Mouse (Mus musculus): Measurements from ENCODE around the gene Btbd1. TPM values are rescaled to one million over a fixed set of nuclear protein-coding genes. Genes with fewer than 3 reads are reported as not detected.
"Not testable (repeated sequence)": the region's sequence is repeated elsewhere in the genome, so short reads cannot be mapped to it uniquely, and the experiment has no call there.

Btbd1 gene
- polyA plus RNA-seq, 1 experiment from 2014 or later: 96.6 TPM

GRCm38 (mm10) chr7:81847777-81848176, 18.5 kb upstream of the Btbd1 start:
- no peak for ATAC-seq (ENCODE audit: low FRiP score)

GRCm38 (mm10) chr7:81847010-81847409, 17.8 kb upstream of the Btbd1 start:
- Histone ChIP-seq H3K27ac (replicated peaks) (no peak overlapping the region), H3K36me3 (no peaks in the 10 kb centered on the region), H3K4me3 (replicated peaks) (no peak overlapping the region), H3K9me3 (replicated peaks) (no peaks in the 10 kb centered on the region), H3K4me2 (no peak overlapping the region), H3K9ac (replicated peaks) (no peak overlapping the region), H3K27me3 (replicated peaks) (no peaks in the 10 kb centered on the region), H3K4me1 (no peaks in the 10 kb centered on the region)
- no peak for ATAC-seq (ENCODE audit: low FRiP score)
- 44% methylated on average over 8 of the region's 8 CpGs for WGBS

More at GRCm38 (mm10) chr7:81847777-81848176, 18.5 kb upstream of the Btbd1 start:
- Histone ChIP-seq H3K9me3 (replicated peaks) (no peaks in the 10 kb centered on the region), H3K9ac (replicated peaks) (no peak overlapping the region), H3K4me3 (replicated peaks) (no peak overlapping the region), H3K27me3 (replicated peaks) (no peaks in the 10 kb centered on the region), H3K4me1 (no peaks in the 10 kb centered on the region), H3K36me3 (no peaks in the 10 kb centered on the region), H3K27ac (replicated peaks) (no peak overlapping the region), H3K4me2 (no peak overlapping the region)
- 29% methylated on average over 4 of the region's 4 CpGs for WGBS

GRCm38 (mm10) chr7:81846008-81846407, 16.8 kb upstream of the Btbd1 start:
- WGBS: 80% methylated on average over 8 of the region's 8 CpGs
- H3K4me3 ChIP-seq (replicated peaks): no peak overlapping the region

GRCm38 (mm10) chr7:81845313-81845712, 16.1 kb upstream of the Btbd1 start:
- Histone ChIP-seq H3K4me1 (no peaks in the 10 kb centered on the region), H3K4me2 (no peak overlapping the region), H3K4me3 (replicated peaks) (no peak overlapping the region), H3K36me3 (no peaks in the 10 kb centered on the region), H3K27ac (replicated peaks) (no peak overlapping the region), H3K9ac (replicated peaks) (no peak overlapping the region), H3K9me3 (replicated peaks) (no peaks in the 10 kb centered on the region), H3K27me3 (replicated peaks) (no peaks in the 10 kb centered on the region)
- ATAC-seq (ENCODE audit: low FRiP score): no peak
- WGBS: 80% methylated on average over 3 of the region's 3 CpGs

More at GRCm38 (mm10) chr7:81846008-81846407, 16.8 kb upstream of the Btbd1 start:
- no peak overlapping the region for H3K27ac ChIP-seq (replicated peaks)
- H3K4me1 ChIP-seq: no peaks in the 10 kb centered on the region
- no peak for ATAC-seq (ENCODE audit: low FRiP score)
- no peaks in the 10 kb centered on the region for H3K9me3 ChIP-seq (replicated peaks)
- no peak overlapping the region for H3K4me2 ChIP-seq
- H3K9ac ChIP-seq (replicated peaks): no peak overlapping the region
- no peaks in the 10 kb centered on the region for H3K27me3 ChIP-seq (replicated peaks)
- H3K36me3 ChIP-seq: no peaks in the 10 kb centered on the region

GRCm38 (mm10) chr7:81844801-81845200, 15.6 kb upstream of the Btbd1 start:
- Histone ChIP-seq H3K4me1 (no peaks in the 10 kb centered on the region), H3K27ac (replicated peaks) (no peak overlapping the region), H3K4me2 (no peak overlapping the region), H3K36me3 (no peaks in the 10 kb centered on the region), H3K4me3 (replicated peaks) (no peak overlapping the region), H3K27me3 (replicated peaks) (no peaks in the 10 kb centered on the region), H3K9me3 (replicated peaks) (no peaks in the 10 kb centered on the region), H3K9ac (replicated peaks) (no peak overlapping the region)
- 89% methylated on average over 11 of the region's 11 CpGs for WGBS
- ATAC-seq (ENCODE audit: low FRiP score): no peak

GRCm38 (mm10) chr7:81843903-81844302, 14.7 kb upstream of the Btbd1 start:
- H3K9me3 ChIP-seq (replicated peaks): no peaks in the 10 kb centered on the region
- H3K4me2 ChIP-seq: no peak overlapping the region
- H3K9ac ChIP-seq (replicated peaks): no peak overlapping the region
- no peaks in the 10 kb centered on the region for H3K4me1 ChIP-seq
- no peak for ATAC-seq (ENCODE audit: low FRiP score)
- H3K36me3 ChIP-seq: no peaks in the 10 kb centered on the region
- H3K27me3 ChIP-seq (replicated peaks): no peaks in the 10 kb centered on the region
- WGBS: 78% methylated on average over 8 of the region's 8 CpGs
- H3K27ac ChIP-seq (replicated peaks): no peak overlapping the region
- H3K4me3 ChIP-seq (replicated peaks): no peak overlapping the region

GRCm38 (mm10) chr7:81842998-81843397, 13.8 kb upstream of the Btbd1 start:
- Histone ChIP-seq H3K4me2 (no peak overlapping the region), H3K9ac (replicated peaks) (no peak overlapping the region), H3K4me1 (no peaks in the 10 kb centered on the region), H3K9me3 (replicated peaks) (no peaks in the 10 kb centered on the region), H3K27me3 (replicated peaks) (no peaks in the 10 kb centered on the region), H3K27ac (replicated peaks) (no peak overlapping the region), H3K4me3 (replicated peaks) (no peak overlapping the region), H3K36me3 (no peaks in the 10 kb centered on the region)
- ATAC-seq (ENCODE audit: low FRiP score): no peak
- WGBS: 85% methylated on average over 1 of the region's 1 CpGs

GRCm38 (mm10) chr7:81842141-81842540, 12.9 kb upstream of the Btbd1 start:
- whole genome bisulfite sequencing: 95% methylated on average over 7 of the region's 7 CpGs
- H3K9ac ChIP-seq (replicated peaks): no peak overlapping the region
- ATAC-seq (ENCODE audit: low FRiP score): no peak
- H3K27ac ChIP-seq (replicated peaks): no peak overlapping the region
- H3K4me2 ChIP-seq: no peak overlapping the region
- H3K36me3 ChIP-seq: no peaks in the 10 kb centered on the region
- H3K4me3 ChIP-seq (replicated peaks): no peak overlapping the region
- H3K9me3 ChIP-seq (replicated peaks): no peaks in the 10 kb centered on the region
- no peaks in the 10 kb centered on the region for H3K27me3 ChIP-seq (replicated peaks)
- H3K4me1 ChIP-seq: no peaks in the 10 kb centered on the region

- whole genome bisulfite sequencing: 93% methylated on average over 6 of the region's 6 CpGs
- no peak for ATAC-seq (ENCODE audit: low FRiP score)
- Histone ChIP-seq H3K36me3 (no peaks in the 10 kb centered on the region), H3K4me3 (replicated peaks) (no peak overlapping the region), H3K9ac (replicated peaks) (no peak overlapping the region), H3K4me1 (no peaks in the 10 kb centered on the region), H3K27ac (replicated peaks) (no peak overlapping the region), H3K9me3 (replicated peaks) (no peaks in the 10 kb centered on the region), H3K4me2 (no peak overlapping the region), H3K27me3 (replicated peaks) (no peaks in the 10 kb centered on the region)
Measured at GRCm38 (mm10) chr7:81841439-81841838, 12.2 kb upstream of the Btbd1 start.

- Histone ChIP-seq H3K27ac (replicated peaks) (peak overlapping the region; percentile 48; the same call in 1 of the 2 replicates), H3K4me2 (no peak overlapping the region), H3K4me1 (no peaks in the 10 kb centered on the region), H3K9ac (replicated peaks) (no peak overlapping the region), H3K27me3 (replicated peaks) (no peaks in the 10 kb centered on the region), H3K4me3 (replicated peaks) (no peak overlapping the region), H3K9me3 (replicated peaks) (no peaks in the 10 kb centered on the region), H3K36me3 (no peaks in the 10 kb centered on the region)
- ATAC-seq (ENCODE audit: low FRiP score): no peak
- 54% methylated on average over 7 of the region's 7 CpGs for WGBS
Measured at GRCm38 (mm10) chr7:81840661-81841181, 11.5 kb upstream of the Btbd1 start.

- ATAC-seq (ENCODE audit: low FRiP score): no peak
- Histone ChIP-seq H3K9me3 (replicated peaks) (no peaks in the 10 kb centered on the region), H3K36me3 (no peaks in the 10 kb centered on the region), H3K4me3 (replicated peaks) (no peak overlapping the region), H3K9ac (replicated peaks) (no peak overlapping the region), H3K4me1 (no peaks in the 10 kb centered on the region), H3K27ac (replicated peaks) (no peak overlapping the region), H3K4me2 (no peak overlapping the region), H3K27me3 (replicated peaks) (no peaks in the 10 kb centered on the region)
- WGBS: 68% methylated on average over 6 of the region's 6 CpGs
Measured at GRCm38 (mm10) chr7:81839746-81840145, 10.5 kb upstream of the Btbd1 start.

GRCm38 (mm10) chr7:81837771-81838170, 8.5 kb upstream of the Btbd1 start:
- WGBS: 88% methylated on average over 5 of the region's 5 CpGs
- not testable (repeated sequence) for H3K9me3 ChIP-seq (replicated peaks); H3K36me3 ChIP-seq; H3K27ac ChIP-seq (replicated peaks); H3K4me1 ChIP-seq; H3K9ac ChIP-seq (replicated peaks); H3K4me3 ChIP-seq (replicated peaks); H3K4me2 ChIP-seq; H3K27me3 ChIP-seq (replicated peaks); ATAC-seq (ENCODE audit: low FRiP score)

GRCm38 (mm10) chr7:81835430-81835829, 6.2 kb upstream of the Btbd1 start:
- Histone ChIP-seq H3K9me3 (replicated peaks) (no peaks in the 10 kb centered on the region), H3K4me1 (no peaks in the 10 kb centered on the region), H3K27ac (replicated peaks) (no peak overlapping the region), H3K4me3 (replicated peaks) (no peak overlapping the region), H3K36me3 (no peaks in the 10 kb centered on the region), H3K27me3 (replicated peaks) (no peaks in the 10 kb centered on the region), H3K9ac (replicated peaks) (no peak overlapping the region), H3K4me2 (no peak overlapping the region)
- ATAC-seq (ENCODE audit: low FRiP score): no peak
- WGBS: 93% methylated on average over 5 of the region's 5 CpGs

Data from neural tube, embryonic 15.5 days (tissue).